ENCODE assay signal across 18 mouse cellular contexts in genomic region chr4:150644299-150644698, GRCm38 (mm10). TPM values are rescaled to one million over a fixed set of nuclear protein-coding genes. Genes with fewer than 3 reads are reported as not detected.
"Had no signal": no experiment of that assay in that cellular context is flagged by ENCODE, and none has a peak within 500 bp of the region (broad histone marks: within the 10 kb centered on the region; RNA-seq: fewer than 3 reads in every experiment).

No protein-coding gene starts in this region.

- H3K9ac ChIP-seq: neural tube, embryonic 13.5 days; neural tube, embryonic 15.5 days; stomach, embryonic 15.5 days had no signal

- H3K4me2 ChIP-seq: neural tube, embryonic 13.5 days; neural tube, embryonic 15.5 days; stomach, embryonic 15.5 days had no signal

- H3K36me3 ChIP-seq: stomach, embryonic 15.5 days had no signal

- H3K9me3 ChIP-seq: neural tube, embryonic 13.5 days; neural tube, embryonic 15.5 days; stomach, embryonic 15.5 days had no signal

- H3K27me3 ChIP-seq: neural tube, embryonic 13.5 days; neural tube, embryonic 15.5 days; stomach, embryonic 15.5 days had no signal

- H3K27ac ChIP-seq: neural tube, embryonic 13.5 days; neural tube, embryonic 15.5 days; stomach, embryonic 15.5 days; stomach, postnatal 0 days had no signal

- H3K4me1 ChIP-seq: neural tube, embryonic 13.5 days; neural tube, embryonic 15.5 days; stomach, embryonic 15.5 days had no signal

- DNase-seq: retina, postnatal 1 day; right cerebral cortex, adult 18-20 months; right cerebral cortex, postnatal 14 days; right cerebral cortex, postnatal 25 days; right cerebral cortex, postnatal 4 days; spleen, adult 18-20 months; thymus, adult 18-20 months; thymus, adult 2 months; thymus, postnatal 14 days; thymus, postnatal 25 days; thymus, postnatal 36 days; thymus, postnatal 4 days had no signal

- H3K4me3 ChIP-seq: neural tube, embryonic 13.5 days; neural tube, embryonic 15.5 days; stomach, embryonic 15.5 days had no signal

RNA-seq across cellular contexts. Expression of gene Slc45a1, which starts 7.7 kb away (rescaled TPM):
- polyA plus RNA-seq: spleen, adult 2 months; thymus, postnatal 0 days had no signal
